Mouse (Mus musculus): ENCODE results near the gene Plac1.

DNA sequence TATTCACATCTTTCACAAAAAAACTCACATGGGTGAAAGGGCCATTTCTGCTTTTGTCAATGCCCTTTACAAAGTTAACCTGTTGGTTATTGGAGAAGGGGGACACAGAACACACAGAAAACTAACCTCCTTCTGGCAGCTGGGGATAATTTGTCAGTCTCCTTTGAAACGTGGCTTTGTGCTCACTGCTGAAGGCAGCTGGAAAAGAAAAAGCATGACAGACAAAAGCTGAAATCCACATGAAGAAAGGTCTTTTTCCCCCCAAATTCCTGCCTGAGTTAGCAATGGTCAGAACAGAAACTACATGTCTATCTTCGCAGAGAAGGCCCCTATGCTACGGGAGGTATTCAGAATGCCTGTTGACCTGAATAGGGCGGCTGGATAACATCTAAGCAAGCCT lies 141.6 kb downstream of the Plac1 start:
- TF ChIP-seq CTCF (IDR thresholded peaks at IDR 0.05; ENCODE audit: control insufficient read depth, insufficient read depth, insufficient replicate concordance, low read depth, low read length) (no peak), POLR2A (IDR thresholded peaks at IDR 0.05; ENCODE audit: control insufficient read depth, low read depth, low read length) (no peak)
